Mouse (Mus musculus): Measurements from ENCODE around the gene Vps37c. TPM values are rescaled to one million over a fixed set of nuclear protein-coding genes. Genes with fewer than 3 reads are reported as not detected.

Vps37c gene
- total RNA-seq, 2 experiments from 2014 or later = 24.2 to 26.7 TPM

- no peak for DNase-seq
These were observed 25.6 kb downstream of the Vps37c start for GRCm38 (mm10) chr19:10714168-10714567.

- DNase-seq = peak; percentile 68 to 71
These were observed 26.3 kb downstream of the Vps37c start for GRCm38 (mm10) chr19:10714682-10715475.

- DNase-seq = no peak
These were observed 26.9 kb downstream of the Vps37c start for GRCm38 (mm10) chr19:10715476-10715875.

- DNase-seq = no peak
These were observed 29.8 kb downstream of the Vps37c start for GRCm38 (mm10) chr19:10718251-10718775.

- DNase-seq = no peak
These were observed 31.2 kb downstream of the Vps37c start for GRCm38 (mm10) chr19:10719751-10720150.

GRCm38 (mm10) chr19:10720524-10720923, 32.0 kb downstream of the Vps37c start:
- DNase-seq = no peak

- DNase-seq = no peak
These were observed 32.5 kb downstream of the Vps37c start for GRCm38 (mm10) chr19:10721064-10721463.

GRCm38 (mm10) chr19:10723084-10723483, 34.5 kb downstream of the Vps37c start:
- no peak for DNase-seq

GRCm38 (mm10) chr19:10723649-10724048, 35.1 kb downstream of the Vps37c start:
- DNase-seq = no peak

- no peak for DNase-seq
These were observed 36.3 kb downstream of the Vps37c start for GRCm38 (mm10) chr19:10724629-10725363.

GRCm38 (mm10) chr19:10729889-10730288, 41.4 kb downstream of the Vps37c start:
- no peak for DNase-seq

- DNase-seq = no peak
These were observed 41.9 kb downstream of the Vps37c start for GRCm38 (mm10) chr19:10730469-10730868.

- DNase-seq = no peak
These were observed 43.4 kb downstream of the Vps37c start for GRCm38 (mm10) chr19:10731975-10732374.

GRCm38 (mm10) chr19:10732741-10733140, 44.2 kb downstream of the Vps37c start:
- DNase-seq = no peak

- DNase-seq = no peak
These were observed 45.1 kb downstream of the Vps37c start for GRCm38 (mm10) chr19:10733501-10734127.

- no peak for DNase-seq
These were observed 46.0 kb downstream of the Vps37c start for GRCm38 (mm10) chr19:10734554-10734953.

- no peak for DNase-seq
These were observed 46.5 kb downstream of the Vps37c start for GRCm38 (mm10) chr19:10735061-10735460.

- no peak for DNase-seq
These were observed 47.3 kb downstream of the Vps37c start for GRCm38 (mm10) chr19:10735861-10736260.

GRCm38 (mm10) chr19:10738038-10738437, 49.5 kb downstream of the Vps37c start:
- DNase-seq = no peak

GRCm38 (mm10) chr19:10738811-10739210, 50.3 kb downstream of the Vps37c start, which contains the start of gene Cd5:
Gene Cd5, minus strand, starts transcription at chr19:10739002.
- no peak for DNase-seq

- no peak for DNase-seq
These were observed 51.4 kb downstream of the Vps37c start for GRCm38 (mm10) chr19:10739916-10740315.

- DNase-seq = no peak
These were observed 52.3 kb downstream of the Vps37c start for GRCm38 (mm10) chr19:10740641-10741440.

All from layer of hippocampus, postnatal 36 days (tissue).